Mouse (Mus musculus) spleen, adult 2 months (tissue): Measurements from ENCODE around the gene Matk.

Source experiments
- CTCF ChIP-seq: fragments of 200-500 bp; IDR thresholded peaks from 2 replicates; pipeline ENCODE4 v1.5.1; 2011; ENCODE audit warnings: mild to moderate bottlenecking, inconsistent platforms; ENCODE audit not compliant: insufficient read depth, insufficient read length, insufficient replicate concordance; ENCODE audit errors: extremely low read depth
- POLR2A ChIP-seq: fragments of 200-500 bp; IDR thresholded peaks from 2 replicates; pipeline ENCODE4 v1.6.1; 2011; ENCODE audit warnings: low read depth, low read length, inconsistent platforms

- TF ChIP-seq POLR2A: no peak
- no peak for TF ChIP-seq CTCF
Observed at GRCm38 (mm10) chr10:81298369-81299100, 45.8 kb downstream of the Matk start.
